14 mouse cellular contexts compared by ENCODE assay signal in the genomic region with DNA sequence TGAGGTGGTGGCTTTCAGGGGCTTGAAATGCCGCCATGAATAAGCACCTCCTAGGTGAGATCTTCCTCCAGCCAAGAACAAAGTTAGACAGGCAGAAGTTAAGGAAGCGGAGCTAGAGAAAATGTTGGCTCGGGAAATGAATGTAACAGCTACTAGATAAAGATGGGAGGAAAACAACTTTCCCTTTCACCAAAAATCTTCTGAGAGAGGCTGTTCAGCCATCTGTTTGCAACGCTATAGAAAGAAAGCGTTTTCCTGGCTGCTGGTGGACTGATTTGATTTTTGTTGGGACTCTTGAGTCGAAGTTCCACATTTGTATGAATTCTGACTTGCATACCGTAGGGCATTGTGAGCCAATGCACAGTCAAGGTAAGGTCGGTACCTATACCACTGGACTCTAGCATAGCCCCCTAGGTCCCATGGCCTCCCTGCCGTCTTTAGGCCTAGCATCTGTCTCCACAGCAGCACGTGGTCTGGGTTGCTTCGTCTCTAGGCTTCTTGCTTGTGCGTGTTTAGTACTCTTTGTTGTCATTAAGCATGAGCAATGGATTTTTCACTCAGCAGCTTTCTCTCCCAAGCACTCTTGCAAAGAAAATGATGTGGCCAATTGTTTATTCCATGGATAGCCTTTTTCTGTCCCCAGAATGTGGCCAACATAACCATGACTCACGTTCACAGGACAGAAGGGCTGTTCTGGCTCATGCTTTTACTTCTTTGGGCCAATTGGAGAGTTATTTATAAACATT. TPM values are rescaled to one million over a fixed set of nuclear protein-coding genes. Genes with fewer than 3 reads are reported as not detected.
DNase-seq lines count a peak whose midpoint lies in the region.
"Had no signal": no experiment of that assay in that cellular context is flagged by ENCODE, and none has a peak within 500 bp of the region (broad histone marks: within the 10 kb centered on the region; RNA-seq: fewer than 3 reads in every experiment).

No protein-coding gene starts in this region.

- DNase-seq in heart, adult 11 months: peak; percentile 71
- DNase-seq in heart, adult 8-10 months (ENCODE audit: low spot score): no peak
- DNase-seq in Muller cell, postnatal 12 days (ENCODE audit: inconsistent ontology term): peak; percentile 5
- DNase-seq in frontal cortex, adult 2 months (ENCODE audit: extremely low spot score in 1 of 2, low spot score in 1 of 2): peak; percentile 57 to 63
- DNase-seq in left cerebral cortex, postnatal 14 days (ENCODE audit: low spot score in 2 of 2): peak; percentile 44 to 68
- no peak for DNase-seq in cerebellum, adult 11-12 months
- DNase-seq in spleen, postnatal 4 days (ENCODE audit: low spot score in 2 of 2): no peak
- DNase-seq in embryo, embryonic 10.5 days (ENCODE audit: low spot score): no peak
- DNase-seq: adrenal gland, postnatal 10 days; cerebellum, postnatal 25 days; heart, adult 18-20 months; heart, postnatal 10 days; kidney, adult 8-10 months had no signal

- intact Hi-C loops in left cerebral cortex, postnatal 14 days (cut with DNase I): no loop called here

RNA-seq across cellular contexts. Expression of gene Rbm24, which starts 54.6 kb away (rescaled TPM):
- 100 to 1,000 TPM; 174 to 207 (median 195) TPM for total RNA-seq in heart, adult 8-10 months (2022)
- polyA plus RNA-seq in frontal cortex, adult 2 months (2012; rRNA removed): 12.4 and 13.4 TPM in 2 replicates
- 10 to 100 TPM; 23.1 to 32.6 TPM for total RNA-seq in left cerebral cortex, postnatal 14 days (2021)
- total RNA-seq: megakaryocyte, adult 5-6 weeks had no signal

Comparison
In these comparisons a context has a peak if more than half of its experiments do, and no peak if none do; other contexts are left out.
1. DNase-seq: peak in heart, adult 11 months (single experiment), Muller cell, postnatal 12 days (single experiment), frontal cortex, adult 2 months (2 of 2) and left cerebral cortex, postnatal 14 days (2 of 2); none in heart, adult 8-10 months (single experiment), cerebellum, adult 11-12 months (single experiment), spleen, postnatal 4 days (0 of 2) and embryo, embryonic 10.5 days (single experiment).
2. RNA of gene Rbm24, which starts 54.6 kb away (total RNA-seq): 174 to 207 TPM in heart, adult 8-10 months; 23.1 to 32.6 TPM in left cerebral cortex, postnatal 14 days; every median in the first group is over 4 times any median in the second.